Mouse (Mus musculus) CH12.LX (cell line): ENCODE data around the gene Cap2. TPM values are rescaled to one million over a fixed set of nuclear protein-coding genes. Genes with fewer than 3 reads are reported as not detected.

Experiments used
- DNase-seq: peaks from one replicate; pipeline ENCODE4 v3.0.0-alpha.2; 2013; ENCODE audit errors: extremely low read depth
- H3K27ac ChIP-seq: 2 replicates; pipeline ENCODE4 v1.5.1; 2012; ENCODE audit warnings: low read depth, mild to moderate bottlenecking, control low read depth, moderate library complexity; ENCODE audit not compliant: insufficient read depth
- H3K27me3 ChIP-seq: replicated peaks from 2 replicates; pipeline ENCODE3; 2012; ENCODE audit warnings: inconsistent platforms
- H3K36me3 ChIP-seq, 2 experiments: replicated peaks in 1 of 2; 2 replicates each; pipeline versions ENCODE3 to v1.6.1; 2012; ENCODE audit warnings: inconsistent platforms in 1 of 2, low read length in 1 of 2, mild to moderate bottlenecking in 1 of 2, mixed read lengths in 1 of 2, moderate library complexity in 1 of 2; ENCODE audit not compliant: control insufficient read depth in 1 of 2, insufficient read depth in 1 of 2
- H3K4me1 ChIP-seq, 2 experiments: 2 replicates each; pipeline ENCODE4 v1.6.1; 2012; ENCODE audit warnings: inconsistent platforms in 1 of 2, moderate library complexity in 1 of 2; ENCODE audit not compliant: insufficient read depth in 2 of 2, control insufficient read depth in 1 of 2
- H3K4me2 ChIP-seq: 2 replicates; pipeline ENCODE4 v1.6.1; 2012; ENCODE audit warnings: low read depth, mild to moderate bottlenecking, control low read depth; ENCODE audit not compliant: poor library complexity, insufficient read depth, severe bottlenecking
- H3K4me3 ChIP-seq, 3 experiments: fragments of 150-350 bp in 1 of 3; sonication (generic) in 1 of 3; replicated peaks in 1 of 3; 2 replicates each; pipeline versions ENCODE3 to v1.5.1; 2011 to 2012; ENCODE audit warnings: low read depth in 2 of 3, low read length in 2 of 3, mild to moderate bottlenecking in 2 of 3, moderate library complexity in 2 of 3, control low read depth in 1 of 3, improper control_type of control experiment in 1 of 3, inconsistent platforms in 1 of 3, mixed read lengths in 1 of 3; ENCODE audit not compliant: poor library complexity in 1 of 3
- H3K79me2 ChIP-seq: replicated peaks from 2 replicates; pipeline ENCODE4 v1.6.1; 2012; ENCODE audit warnings: mild to moderate bottlenecking, moderate library complexity; ENCODE audit not compliant: control insufficient read depth, poor library complexity, insufficient read depth, severe bottlenecking; ENCODE audit errors: extremely low read depth
- H3K9ac ChIP-seq: 2 replicates; pipeline ENCODE4 v1.6.1; 2012; ENCODE audit warnings: low read depth, mild to moderate bottlenecking, control low read depth, moderate library complexity; ENCODE audit not compliant: insufficient read depth
- H3K9me3 ChIP-seq: replicated peaks from 2 replicates; pipeline ENCODE3; 2012; ENCODE audit warnings: low read length, inconsistent platforms, mixed read lengths
- CHD1 ChIP-seq: IDR thresholded peaks from 2 replicates; pipeline ENCODE4 v1.6.1; 2012; ENCODE audit warnings: low read depth, low read length, improper control_type of control experiment, inconsistent platforms
- CHD2 ChIP-seq: IDR thresholded peaks from 2 replicates; pipeline ENCODE4 v1.6.1; 2011; ENCODE audit warnings: low read length, improper control_type of control experiment
- CTCF ChIP-seq, 2 experiments: IDR thresholded peaks in 1 of 2; conservative IDR thresholded peaks in 1 of 2; 2 replicates each; pipeline ENCODE4 v1.5.1; 2011 to 2012; ENCODE audit warnings: low read depth in 2 of 2, low read length in 2 of 2, improper control_type of control experiment in 1 of 2, inconsistent platforms in 1 of 2, mild to moderate bottlenecking in 1 of 2, moderate library complexity in 1 of 2
- E2F4 ChIP-seq: IDR thresholded peaks from 2 replicates; pipeline ENCODE4 v1.6.1; 2011; ENCODE audit warnings: low read depth, low read length, improper control_type of control experiment; ENCODE audit not compliant: insufficient replicate concordance
- ELF1 ChIP-seq: IDR thresholded peaks from 2 replicates; pipeline ENCODE4 v1.6.1; 2014; ENCODE audit warnings: low read depth, mild to moderate bottlenecking, inconsistent platforms, low read length, improper control_type of control experiment
- EP300 ChIP-seq: IDR thresholded peaks from 2 replicates; pipeline ENCODE4 v1.6.1; 2011; ENCODE audit warnings: low read length, improper control_type of control experiment
- HCFC1 ChIP-seq: IDR thresholded peaks from 2 replicates; pipeline ENCODE4 v1.6.1; 2012; ENCODE audit warnings: low read depth, mild to moderate bottlenecking, inconsistent platforms, low read length, improper control_type of control experiment
- JUN ChIP-seq: IDR thresholded peaks from 2 replicates; pipeline ENCODE4 v1.6.1; 2011; ENCODE audit warnings: low read depth, mild to moderate bottlenecking, low read length, improper control_type of control experiment, moderate library complexity; ENCODE audit not compliant: insufficient read depth
- JUND ChIP-seq: conservative IDR thresholded peaks from 2 replicates; pipeline ENCODE4 v1.6.1; 2011; ENCODE audit warnings: low read depth, low read length, improper control_type of control experiment
- MAFK ChIP-seq: IDR thresholded peaks from 2 replicates; pipeline ENCODE4 v1.6.1; 2011; ENCODE audit warnings: low read length, improper control_type of control experiment; ENCODE audit not compliant: insufficient replicate concordance
- MAX ChIP-seq: IDR thresholded peaks from 2 replicates; pipeline ENCODE4 v1.6.1; 2011; ENCODE audit warnings: low read length, improper control_type of control experiment
- MXI1 ChIP-seq: IDR thresholded peaks from 2 replicates; pipeline ENCODE4 v1.6.1; 2011; ENCODE audit warnings: mild to moderate bottlenecking, low read depth, low read length, improper control_type of control experiment
- NELFE ChIP-seq: IDR thresholded peaks from 2 replicates; pipeline ENCODE4 v1.6.1; 2011; ENCODE audit warnings: low read depth, low read length, improper control_type of control experiment
- NRF1 ChIP-seq: IDR thresholded peaks from 2 replicates; pipeline ENCODE4 v1.6.1; 2014; ENCODE audit warnings: low read depth, mild to moderate bottlenecking, inconsistent platforms, low read length, improper control_type of control experiment, moderate library complexity
- POLR2A ChIP-seq: IDR thresholded peaks from 2 replicates; pipeline ENCODE4 v1.6.1; 2011; ENCODE audit warnings: low read depth, mild to moderate bottlenecking, improper control_type of control experiment, low read length
- POLR2AphosphoS2 ChIP-seq: IDR thresholded peaks from 2 replicates; pipeline ENCODE4 v1.6.1; 2011; ENCODE audit warnings: low read depth, low read length, improper control_type of control experiment
- RAD21 ChIP-seq: IDR thresholded peaks from 2 replicates; pipeline ENCODE4 v1.6.1; 2011; ENCODE audit warnings: low read depth, mild to moderate bottlenecking, low read length, improper control_type of control experiment, moderate library complexity
- SIN3A ChIP-seq: IDR thresholded peaks from 2 replicates; pipeline ENCODE4 v1.6.1; 2012; ENCODE audit warnings: low read length, improper control_type of control experiment, inconsistent platforms
- TCF12 ChIP-seq: IDR thresholded peaks from 2 replicates; pipeline ENCODE4 v1.6.1; 2014; ENCODE audit warnings: low read depth, mild to moderate bottlenecking, inconsistent platforms, low read length, improper control_type of control experiment
- USF1 ChIP-seq: IDR thresholded peaks from 2 replicates; pipeline ENCODE4 v1.6.1; 2014; ENCODE audit warnings: low read depth, mild to moderate bottlenecking, inconsistent platforms, low read length, improper control_type of control experiment
- ZC3H11A ChIP-seq: IDR thresholded peaks from 2 replicates; pipeline ENCODE4 v1.6.1; 2012; ENCODE audit warnings: low read depth, mild to moderate bottlenecking, inconsistent platforms, low read length, improper control_type of control experiment
- ZKSCAN1 ChIP-seq: IDR thresholded peaks from 2 replicates; pipeline ENCODE4 v1.6.1; 2012; ENCODE audit warnings: low read depth, inconsistent platforms, low read length, improper control_type of control experiment, borderline replicate concordance
- ZMIZ1 ChIP-seq: IDR thresholded peaks from 2 replicates; pipeline ENCODE4 v1.6.1; 2012; ENCODE audit warnings: low read depth, mild to moderate bottlenecking, inconsistent platforms, low read length, improper control_type of control experiment
- ZNF384 ChIP-seq: IDR thresholded peaks from 2 replicates; pipeline ENCODE4 v1.6.1; 2012; ENCODE audit warnings: low read depth, low read length, improper control_type of control experiment, inconsistent platforms
- dilution Hi-C: fragments of 300-500 bp; cut with MboI; formaldehyde crosslinking; loops from 2 replicates; pipeline ENCODE4 v1.14.3; 2020; ENCODE audit warnings: low sequenced_read_pairs; ENCODE audit not compliant: extremely low pct_unique_long_range_greater_than_20kb, extremely low pct_ligation_motif_present
- in situ Hi-C: fragments of 300-500 bp; cut with MboI; formaldehyde crosslinking; loops from 3 replicates; pipeline ENCODE4 v1.14.3; 2019; ENCODE audit warnings: low sequenced_read_pairs, low pct_ligation_motif_present, low pct_unique_long_range_greater_than_20kb, mixed read lengths
- polyA plus RNA-seq: library from polyadenylated mRNA; unstranded; fragments of >175 nt; gene quantifications from 2 replicates; pipeline ENCODE4 v1.2.1, GENCODE M21; 2012; ENCODE audit warnings: low read depth; ENCODE audit not compliant: insufficient read length
- total RNA-seq, 2 experiments: library from RNA; depleted of rRNA; stranded (reverse); fragments of 300-350 nt in 1 of 2; fragments of >200 nt in 1 of 2; gene quantifications; 2 replicates each; pipeline ENCODE4 v1.2.3; 2012 to 2014

The Cap2 gene
- total and polyA plus RNA-seq, 3 experiments, result 0.04 to 0.11 TPM; not detected in 1

GRCm38 (mm10) chr13:46670514-46670913 is 168.9 kb downstream of the Cap2 start:
- no peak for DNase-seq
- Histone ChIP-seq H3K27me3 (peaks cover 2% of the 10 kb centered on the region), H3K9me3 (no peaks in the 10 kb centered on the region), H3K4me2 (peak overlapping the region; percentile 98), H3K36me3 (peaks cover 16 to 39% of the 10 kb centered on the region in 2 experiments), H3K9ac (peak overlapping the region; percentile 97), H3K27ac (no peak overlapping the region), H3K4me1 (peaks cover 8 to 17% of the 10 kb centered on the region in 2 experiments), H3K79me2 (peaks cover 11% of the 10 kb centered on the region), H3K4me3 (peak overlapping the region; percentile 53 to 98 (median 95))
- TF ChIP-seq MXI1 (no peak), ZMIZ1 (no peak), ZKSCAN1 (no peak), JUND (no peak), NRF1 (no peak), POLR2A (no peak), E2F4 (no peak), RAD21 (no peak), CHD1 (no peak), NELFE (no peak), EP300 (no peak), ELF1 (no peak), MAFK (no peak), ZC3H11A (no peak)
- dilution Hi-C loops (no loop called here), in situ Hi-C loops (loop anchor here (25.0 kb wide), 1 partner anchor 1133 kb away; no protein-coding TSS in a partner anchor)

- dilution Hi-C loops (no loop called here), in situ Hi-C loops (loop anchor here (25.0 kb wide), 1 partner anchor 1137 kb away; no protein-coding TSS in a partner anchor)
- Histone ChIP-seq H3K4me3 (no peak overlapping the region), H3K36me3 (peaks cover 33 to 65% of the 10 kb centered on the region in 2 experiments), H3K4me1 (peaks cover 4 to 8% of the 10 kb centered on the region in 2 experiments; a peak in 2 of 4 replicates), H3K79me2 (peaks cover 11% of the 10 kb centered on the region), H3K4me2 (no peak overlapping the region), H3K27ac (no peak overlapping the region), H3K9me3 (no peaks in the 10 kb centered on the region), H3K27me3 (no peaks in the 10 kb centered on the region), H3K9ac (no peak overlapping the region)
- no peak for DNase-seq
- TF ChIP-seq CTCF (conservative IDR thresholded peaks at IDR 0.05 in 1 of 2, IDR thresholded peaks at IDR 0.05 in 1 of 2; ENCODE audit: low read depth in 2 of 2, low read length in 2 of 2) (no peak), JUN (no peak), TCF12 (no peak), E2F4 (no peak), CHD2 (no peak), SIN3A (no peak), POLR2AphosphoS2 (no peak; the same call in 1 of the 2 replicates), NELFE (no peak), USF1 (no peak), HCFC1 (no peak), ZNF384 (no peak), MAFK (no peak), MAX (no peak), MXI1 (no peak)
Measured at GRCm38 (mm10) chr13:46674601-46675000, 173.0 kb downstream of the Cap2 start.
